Mouse (Mus musculus) brain, adult 2 months (tissue): ENCODE measurements at regions not wholly inside any gene's neighbourhood (a gene's known extent, or its start where the extent isn't known, plus 50 kb on each side); places are given as distances from the start of the nearest gene placed in this dataset.
A peak's percentile ranks its signal among the peaks of the same experiment; 100 is the strongest.

Experiments
- DNase-seq: peaks from one replicate; pipeline ENCODE4 v3.0.0; 2011; ENCODE audit warnings: low read depth, low spot score

DNA sequence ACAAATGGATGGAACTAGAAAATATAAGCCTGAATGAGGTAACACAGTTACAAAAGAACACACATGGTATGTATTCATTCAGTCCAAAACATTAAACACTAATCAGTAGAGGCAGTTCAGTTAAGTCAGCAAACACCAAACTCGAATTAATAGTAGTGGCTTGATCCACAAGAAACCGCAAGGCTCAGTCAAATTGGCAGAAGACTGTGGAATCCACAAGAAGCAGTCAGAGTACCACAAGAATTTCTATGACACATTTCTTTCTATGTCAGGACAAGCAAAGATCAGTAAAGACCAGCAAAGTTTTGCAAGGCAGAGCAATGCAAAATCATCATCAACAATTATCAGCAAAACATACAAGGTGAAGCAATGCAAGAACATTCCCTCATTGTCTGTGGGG is 1373.9 kb upstream of the Zeb2 start:
- no peak for DNase-seq

DNA sequence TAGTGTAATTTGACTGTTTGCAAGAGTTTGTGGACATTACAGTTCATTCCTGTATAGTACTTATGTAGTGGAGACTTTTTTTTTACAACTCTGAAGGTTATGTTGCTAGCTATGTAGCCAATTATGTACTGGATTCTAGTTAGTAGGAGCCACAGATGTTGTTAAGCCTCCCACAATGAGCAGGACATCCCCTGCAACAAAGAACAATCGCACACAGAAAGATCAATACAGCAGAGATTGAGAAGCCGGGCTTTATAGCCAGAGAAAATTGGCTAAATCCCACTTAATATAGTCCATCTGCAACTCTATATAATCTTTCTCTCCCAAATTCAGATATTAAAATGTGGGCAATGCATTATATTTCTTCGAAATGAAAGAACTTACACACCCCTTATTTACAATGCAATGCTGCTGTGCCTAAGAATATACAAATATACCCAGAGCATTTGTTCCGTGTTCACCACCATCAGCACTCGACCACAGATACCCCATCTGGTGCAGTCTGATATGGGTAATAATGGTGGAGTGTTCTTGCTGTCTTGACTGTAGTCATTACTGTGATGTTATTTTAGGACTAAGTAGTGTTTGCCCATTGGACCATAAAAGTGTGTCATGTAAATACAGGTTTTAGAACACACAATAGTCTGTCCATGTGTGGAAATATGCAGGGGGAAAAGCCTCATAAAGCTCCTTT is 1351.9 kb upstream of the Zeb2 start:
- DNase-seq, result peak; percentile 4

DNA sequence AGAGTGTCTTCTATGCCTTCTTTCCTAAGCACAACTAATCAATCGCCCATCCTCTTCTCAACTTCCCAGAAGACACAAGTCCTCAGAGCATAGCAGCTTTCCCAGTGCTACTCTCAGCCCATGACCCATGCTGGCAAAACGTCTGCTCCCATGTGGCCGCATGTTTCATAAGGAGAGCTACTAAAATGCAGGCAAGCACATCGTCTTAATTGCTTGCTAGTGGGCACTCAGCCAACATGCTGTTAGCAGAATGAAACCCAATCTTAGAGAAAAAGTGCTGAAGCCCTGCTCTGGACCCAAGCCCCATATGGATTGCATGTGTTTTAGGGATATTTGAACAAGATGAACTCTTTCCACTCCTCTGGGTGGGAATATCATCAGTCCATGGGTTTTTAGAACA is 1348.2 kb upstream of the Zeb2 start:
- DNase-seq, result no peak

DNA sequence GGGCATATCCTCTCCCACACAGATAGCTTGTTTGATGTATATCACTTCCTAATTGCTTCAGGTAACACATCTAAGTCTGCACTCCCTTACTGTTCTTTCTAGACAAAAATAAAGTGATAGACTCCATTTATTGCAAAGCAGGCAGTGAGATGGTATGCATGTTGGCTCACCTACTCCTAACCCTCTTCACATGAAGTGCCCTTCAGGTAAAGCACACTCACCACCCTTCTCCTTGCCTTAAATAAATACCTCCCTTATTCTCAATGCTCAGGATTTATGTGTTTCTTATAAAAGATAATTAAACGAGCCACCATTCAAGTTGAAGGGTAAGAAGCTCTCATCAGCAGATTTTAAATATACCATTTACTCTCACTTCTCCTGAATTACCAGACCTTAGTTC is 1347.7 kb upstream of the Zeb2 start:
- DNase-seq, result no peak

DNA sequence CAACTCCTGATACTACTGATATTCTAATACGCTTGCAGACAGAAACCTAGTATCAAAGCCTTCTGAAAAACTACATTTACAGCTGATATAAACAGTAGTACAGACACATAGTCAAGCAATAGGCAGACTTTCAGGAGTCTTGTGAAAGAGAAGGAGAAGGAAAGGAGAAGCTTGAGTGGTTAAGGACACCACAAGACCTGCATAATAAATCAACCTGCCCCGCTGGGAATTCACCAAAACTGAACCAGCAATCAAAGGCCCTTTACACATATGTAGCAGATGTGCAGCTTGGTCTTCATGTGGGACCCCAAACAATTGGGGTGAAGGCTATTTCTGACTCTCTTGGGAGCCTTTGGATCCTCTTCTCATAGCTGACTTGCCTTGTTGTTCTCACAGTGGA is 1345.5 kb upstream of the Zeb2 start:
- no peak for DNase-seq

DNA sequence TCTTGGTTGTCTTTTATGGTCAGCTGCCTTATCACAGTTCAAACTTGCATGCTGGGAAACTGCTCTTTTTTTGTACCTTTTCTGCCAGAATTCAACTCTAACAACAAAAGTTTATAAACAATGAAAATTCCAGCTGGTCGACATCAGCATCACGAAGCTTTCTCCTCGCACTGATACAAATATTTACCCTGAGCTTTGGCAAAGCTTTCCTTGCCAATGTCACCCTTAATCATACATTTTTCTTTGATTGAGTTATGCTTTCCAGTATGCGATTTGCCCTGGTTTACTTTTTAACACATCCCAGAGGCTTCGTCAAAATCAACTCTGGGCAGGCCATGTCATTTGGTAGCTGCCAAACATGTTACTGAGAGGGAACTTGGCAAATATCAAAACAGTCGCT is 1333.5 kb upstream of the Zeb2 start:
- no peak for DNase-seq

DNA sequence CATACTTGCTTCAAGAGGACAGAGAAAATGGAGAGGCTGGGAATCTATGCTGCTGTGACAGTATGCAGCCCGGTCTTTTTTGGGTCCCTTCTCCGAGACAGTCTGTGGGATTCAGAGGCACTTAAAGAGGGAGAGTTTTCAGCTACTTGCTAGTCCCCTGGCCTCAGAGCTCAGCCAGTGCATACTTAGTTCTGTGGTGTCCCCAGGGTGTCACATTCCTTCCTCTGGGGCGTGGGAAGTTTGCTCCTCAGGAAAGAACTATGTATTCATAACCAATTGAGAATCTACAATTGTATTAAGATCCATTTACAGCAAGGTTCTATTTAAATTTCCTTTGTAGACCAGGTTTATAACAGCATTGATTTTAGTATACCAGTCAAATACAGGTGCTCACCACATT is 1328.1 kb upstream of the Zeb2 start:
- no peak for DNase-seq

DNA sequence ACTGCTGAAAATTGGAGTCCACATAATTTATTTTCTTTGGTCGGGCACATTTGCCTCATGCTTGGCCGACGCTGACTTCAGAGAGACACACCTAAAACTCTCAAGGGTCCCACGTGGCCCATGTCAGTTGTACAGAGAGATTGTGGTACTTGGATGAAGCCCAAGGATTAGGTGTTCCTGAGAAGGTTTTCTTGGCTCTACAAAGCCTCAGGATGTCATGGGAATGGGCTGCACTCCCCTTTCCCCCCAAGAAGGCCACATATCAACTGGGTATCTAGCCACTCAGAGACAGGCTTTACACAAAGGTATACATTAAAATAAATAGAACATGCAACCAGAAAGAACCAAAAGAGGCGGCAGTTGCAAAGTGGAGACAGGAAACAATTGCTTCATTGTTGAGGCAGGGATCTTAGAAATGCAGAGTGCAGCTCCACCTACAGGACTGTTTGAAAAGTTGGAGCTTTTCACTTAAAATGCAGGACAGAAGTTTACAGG is 1326.5 kb upstream of the Zeb2 start:
- DNase-seq, result peak; percentile 78

DNA sequence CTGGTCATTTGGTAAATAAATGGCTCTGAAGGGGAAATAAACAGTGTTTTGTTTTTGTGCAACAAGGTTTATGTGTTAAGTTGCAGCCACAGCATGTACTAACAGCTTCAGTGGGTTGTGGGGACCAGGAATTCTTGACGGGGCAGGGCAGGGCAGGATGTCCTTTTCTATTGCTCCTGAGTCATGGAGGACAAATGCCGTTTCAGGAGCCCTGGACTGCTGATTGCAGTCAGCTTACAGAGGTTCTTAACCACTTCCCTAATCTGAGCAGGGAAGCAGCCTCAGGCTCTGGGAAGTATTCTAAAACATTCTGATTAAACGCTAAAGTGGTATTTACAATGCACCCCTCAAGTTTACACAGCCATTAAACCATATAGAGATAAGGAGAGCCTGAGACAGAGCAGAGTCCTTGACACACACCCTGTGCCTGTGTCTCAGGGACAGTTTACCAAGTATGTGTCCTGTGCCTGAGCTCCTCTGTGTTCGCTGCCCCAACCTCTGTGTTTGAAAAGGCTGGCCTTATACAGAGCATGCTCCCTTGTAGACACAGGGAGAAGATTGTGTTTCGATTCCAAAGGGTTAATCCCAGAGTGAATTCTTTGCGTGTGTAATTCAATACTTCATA is 1326.0 kb upstream of the Zeb2 start:
- DNase-seq, result no peak

DNA sequence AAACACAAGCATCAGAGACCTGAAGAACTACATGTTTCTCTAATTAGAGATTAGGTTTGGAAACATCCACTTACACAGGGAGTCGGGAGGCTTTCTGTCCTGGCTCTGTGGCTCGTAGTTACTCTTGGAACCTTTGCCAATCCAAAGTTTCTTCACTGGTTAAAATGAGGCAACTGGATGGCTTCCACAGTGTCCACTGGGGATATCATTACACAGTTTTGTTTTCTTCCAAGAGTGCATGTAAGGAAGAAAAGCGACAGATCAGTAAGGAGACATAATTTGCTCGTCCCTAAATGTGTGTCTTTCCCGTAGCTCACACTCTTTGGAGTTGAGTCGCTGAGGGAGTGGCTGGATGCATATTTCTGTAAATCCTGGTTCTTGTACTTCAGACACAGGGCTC is 1325.4 kb upstream of the Zeb2 start:
- no peak for DNase-seq

DNA sequence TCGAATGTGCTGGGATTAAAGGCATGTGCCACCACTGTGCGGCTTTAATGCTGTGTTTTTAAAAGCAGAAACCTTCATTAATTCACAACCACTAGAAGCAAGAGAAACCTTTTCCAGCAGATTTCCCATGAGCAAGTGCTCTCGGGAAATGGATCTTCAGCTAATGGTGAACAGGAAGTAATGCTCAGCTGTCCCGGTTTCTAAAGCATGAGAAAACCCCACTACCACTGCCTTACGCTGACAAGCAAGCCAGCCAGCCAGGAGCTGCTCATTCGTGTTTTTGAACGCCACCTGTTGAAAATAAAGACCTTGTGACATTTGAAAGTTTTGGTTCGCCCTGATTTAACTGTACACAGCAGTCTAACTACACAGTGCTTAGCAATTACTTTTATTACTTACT is 1324.7 kb upstream of the Zeb2 start:
- DNase-seq, result no peak

DNA sequence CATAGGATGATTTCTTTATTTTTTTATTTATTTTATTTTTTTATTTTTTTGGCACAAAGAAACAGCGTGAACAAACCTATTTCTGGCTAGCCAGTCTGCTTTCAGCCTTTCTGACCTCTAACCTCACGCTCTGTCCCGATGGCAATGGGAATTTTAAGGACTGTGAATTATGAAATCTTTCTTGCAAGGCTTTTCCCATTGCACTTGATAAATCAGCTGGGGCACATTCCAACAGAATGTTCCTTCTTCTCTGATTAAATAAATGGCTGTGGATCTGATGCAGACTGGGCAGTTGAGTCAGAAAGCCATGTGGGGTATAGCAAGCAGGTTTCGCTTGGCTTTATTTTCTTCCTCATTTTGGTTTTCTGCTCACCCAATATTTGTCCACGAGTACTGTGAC is 1324.2 kb upstream of the Zeb2 start:
- DNase-seq, result no peak

DNA sequence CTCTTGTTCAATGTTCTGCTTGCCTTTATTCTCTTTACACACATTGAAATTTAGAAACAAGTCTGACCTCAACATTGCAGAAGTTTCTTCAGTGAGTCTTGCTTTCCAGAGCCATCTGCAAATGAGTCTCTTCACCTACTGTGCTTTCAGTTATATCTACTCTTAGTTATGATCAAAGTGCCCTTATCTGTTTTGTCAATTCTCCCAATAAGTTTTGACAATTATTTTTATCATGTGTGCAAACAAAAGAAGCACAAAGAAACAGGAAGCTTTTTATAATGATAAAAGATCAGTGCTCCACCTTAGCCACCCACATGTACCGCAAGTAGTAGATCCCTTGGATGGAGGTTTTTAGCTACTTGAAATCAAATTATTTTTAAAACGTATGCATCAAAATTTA is 1322.8 kb upstream of the Zeb2 start:
- no peak for DNase-seq

DNA sequence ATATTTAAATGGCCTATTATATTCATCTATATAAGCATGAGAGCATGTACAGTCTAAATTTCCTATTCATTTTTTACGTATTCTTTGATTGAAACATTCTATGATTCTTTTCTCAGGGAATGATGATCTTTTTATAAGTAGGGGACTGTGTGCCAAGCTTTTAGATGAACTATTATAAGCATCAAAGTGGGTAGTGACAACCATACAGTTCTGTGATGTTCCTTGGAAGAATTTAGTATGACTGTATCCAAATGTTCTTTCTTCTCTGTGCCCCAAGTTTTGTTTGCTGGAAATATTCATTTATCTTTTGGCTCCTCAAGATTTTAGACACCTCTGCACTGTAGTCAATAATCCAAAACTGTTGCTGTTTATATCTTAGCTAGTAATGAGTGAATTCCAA is 1301.1 kb upstream of the Zeb2 start:
- peak; percentile 50 for DNase-seq

DNA sequence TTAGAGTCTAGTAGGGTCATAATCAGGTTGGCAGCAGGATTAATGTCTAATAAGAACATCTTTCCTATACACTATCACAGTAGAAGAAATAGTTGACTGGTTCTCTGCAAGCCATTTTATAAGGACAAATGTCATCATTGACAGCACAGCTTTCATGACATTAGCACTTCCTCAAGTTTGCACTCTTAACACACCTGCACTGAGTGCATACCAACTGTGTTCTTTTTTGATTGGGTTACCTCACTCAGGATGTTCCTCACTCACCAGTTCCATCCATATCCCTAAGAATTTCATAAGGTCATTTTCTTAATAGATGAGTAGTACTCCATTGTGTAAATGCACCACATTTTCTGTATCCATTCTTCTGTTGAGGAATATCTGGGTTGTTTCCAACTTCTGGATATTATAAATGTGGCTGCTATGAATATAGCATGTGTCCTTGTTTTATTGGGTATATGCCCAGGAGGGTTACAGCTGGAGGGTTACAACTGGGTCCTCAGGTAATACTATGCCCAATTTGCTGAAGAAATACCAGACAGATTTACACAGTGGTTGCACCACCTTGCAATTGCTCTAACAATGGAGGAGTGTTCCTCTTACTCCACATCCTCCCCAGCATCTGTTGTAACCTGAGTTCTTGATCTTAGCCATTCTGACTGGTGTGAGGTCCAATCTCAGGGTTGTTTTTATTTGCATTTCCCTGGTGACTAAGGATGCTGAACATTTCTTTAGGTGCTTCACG is 1285.3 kb upstream of the Zeb2 start:
- no peak for DNase-seq

DNA sequence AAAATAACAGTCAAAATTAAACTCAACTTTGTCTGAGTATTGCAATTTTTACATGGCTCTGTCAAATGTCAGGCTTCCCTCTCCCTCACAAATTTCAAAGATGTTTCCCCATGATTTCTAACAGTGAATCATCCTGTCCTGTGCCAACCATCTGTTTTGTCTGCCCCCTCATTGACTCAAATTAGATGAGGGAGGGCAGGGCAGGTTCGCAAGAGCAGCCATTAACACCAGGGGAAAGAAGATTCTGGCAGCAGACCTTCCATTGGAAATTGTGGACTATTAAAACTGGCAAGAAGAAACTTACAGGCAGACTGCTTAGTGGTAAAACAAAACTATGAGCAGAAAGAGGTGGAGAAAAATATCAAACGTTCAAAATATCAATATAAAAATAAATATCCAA is 1277.0 kb upstream of the Zeb2 start:
- DNase-seq, result peak; percentile 77

DNA sequence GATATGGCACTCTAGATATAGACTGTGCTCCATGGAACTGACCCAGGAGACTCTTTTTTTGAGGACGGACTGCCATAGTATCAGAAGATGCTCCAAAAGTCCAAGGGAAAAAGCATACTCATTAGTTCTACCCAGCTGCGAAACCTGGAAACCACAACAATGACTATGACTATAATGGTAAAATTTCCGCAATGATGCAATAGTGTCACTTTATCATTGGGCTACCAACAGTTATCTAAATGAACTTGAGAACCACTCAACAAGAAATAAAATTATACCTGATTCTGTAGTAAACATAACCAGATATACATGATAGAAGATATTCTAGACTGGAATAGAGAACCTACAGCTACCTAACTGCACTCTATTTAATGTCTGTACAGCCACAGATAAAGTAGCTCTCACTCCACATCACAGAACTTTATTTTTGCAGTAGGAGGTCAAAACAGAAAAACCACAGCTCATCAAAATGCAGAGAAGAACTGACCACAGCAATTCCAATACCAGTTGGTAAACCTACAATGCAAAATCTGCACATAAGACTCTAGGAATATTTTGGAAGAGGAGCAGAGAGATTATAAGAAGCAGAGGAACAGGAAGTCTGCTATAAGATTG is 1255.8 kb upstream of the Zeb2 start:
- DNase-seq, result no peak

DNA sequence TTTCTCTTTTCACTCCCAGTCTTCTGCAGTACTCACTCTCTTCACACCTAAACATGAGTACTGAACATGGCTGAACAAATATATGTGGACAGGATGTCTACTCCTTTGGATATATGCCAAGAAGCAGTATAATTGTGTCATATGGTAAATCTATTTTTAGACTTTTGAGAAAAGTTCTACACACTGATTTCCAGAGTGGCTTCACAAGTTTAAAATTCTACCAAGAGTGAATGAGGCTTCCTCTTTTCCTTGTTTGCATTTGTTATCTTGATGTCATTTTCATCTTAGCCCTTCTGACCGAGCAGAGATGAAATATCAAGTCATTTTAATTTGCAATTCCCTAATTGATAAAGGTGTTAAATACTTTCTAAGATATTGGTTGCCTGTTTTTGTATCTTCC is 1254.6 kb upstream of the Zeb2 start:
- no peak for DNase-seq

DNA sequence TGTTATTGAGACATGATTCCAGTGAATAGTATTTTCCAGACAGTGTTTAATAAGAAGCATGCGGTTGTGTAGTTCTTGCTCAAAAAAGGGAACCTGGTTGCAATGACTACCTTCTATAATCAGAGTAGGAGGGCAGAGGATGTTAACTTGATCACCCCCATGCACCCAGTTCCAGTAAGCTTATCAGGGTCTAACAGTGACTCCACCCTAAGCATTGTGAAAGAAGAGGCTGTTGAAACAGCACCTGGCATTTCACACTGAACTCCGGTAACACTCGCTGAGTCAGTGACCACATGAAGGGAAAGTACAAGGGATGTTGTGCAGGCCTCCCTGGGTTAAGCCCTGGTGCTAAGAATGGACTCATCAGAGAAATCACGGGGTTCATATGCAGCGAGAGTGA is 1253.8 kb upstream of the Zeb2 start:
- DNase-seq, result no peak

DNA sequence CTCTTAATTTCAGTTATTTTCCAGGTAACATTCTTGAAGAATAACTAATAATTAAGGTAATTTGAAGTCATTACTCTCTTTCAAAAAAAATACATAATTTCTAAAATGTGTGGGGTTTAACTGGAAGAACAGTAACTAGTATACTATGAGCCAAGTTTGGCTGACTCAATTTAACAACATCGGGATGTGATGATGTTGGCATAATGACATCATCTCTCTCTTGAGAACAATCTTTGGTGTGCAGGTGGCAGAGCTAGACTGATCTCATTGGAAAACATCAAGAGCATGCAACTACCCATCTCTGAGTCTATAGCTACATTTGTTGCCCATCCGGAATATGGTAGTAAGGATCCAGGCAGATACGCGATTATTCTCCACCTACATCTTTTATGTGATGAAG is 1251.7 kb upstream of the Zeb2 start:
- DNase-seq, result no peak

DNA sequence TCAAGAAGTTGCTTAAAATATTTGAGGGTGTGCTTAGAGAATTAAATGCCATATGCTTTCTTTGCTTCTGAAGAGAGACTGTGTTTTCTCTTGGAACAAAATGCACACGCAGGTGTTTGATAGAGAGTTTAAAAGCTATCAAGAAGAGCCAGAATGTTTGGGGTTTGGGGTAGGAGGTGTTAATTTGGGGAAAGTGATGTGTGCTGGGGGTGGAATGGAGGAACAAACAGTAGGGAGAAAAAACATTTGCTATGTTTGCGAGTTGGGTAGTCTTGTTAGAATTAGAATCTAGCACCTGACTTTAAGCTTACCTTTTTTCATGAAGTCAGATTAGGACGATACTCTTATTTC is 1248.9 kb upstream of the Zeb2 start:
- DNase-seq, result peak; percentile 80

DNA sequence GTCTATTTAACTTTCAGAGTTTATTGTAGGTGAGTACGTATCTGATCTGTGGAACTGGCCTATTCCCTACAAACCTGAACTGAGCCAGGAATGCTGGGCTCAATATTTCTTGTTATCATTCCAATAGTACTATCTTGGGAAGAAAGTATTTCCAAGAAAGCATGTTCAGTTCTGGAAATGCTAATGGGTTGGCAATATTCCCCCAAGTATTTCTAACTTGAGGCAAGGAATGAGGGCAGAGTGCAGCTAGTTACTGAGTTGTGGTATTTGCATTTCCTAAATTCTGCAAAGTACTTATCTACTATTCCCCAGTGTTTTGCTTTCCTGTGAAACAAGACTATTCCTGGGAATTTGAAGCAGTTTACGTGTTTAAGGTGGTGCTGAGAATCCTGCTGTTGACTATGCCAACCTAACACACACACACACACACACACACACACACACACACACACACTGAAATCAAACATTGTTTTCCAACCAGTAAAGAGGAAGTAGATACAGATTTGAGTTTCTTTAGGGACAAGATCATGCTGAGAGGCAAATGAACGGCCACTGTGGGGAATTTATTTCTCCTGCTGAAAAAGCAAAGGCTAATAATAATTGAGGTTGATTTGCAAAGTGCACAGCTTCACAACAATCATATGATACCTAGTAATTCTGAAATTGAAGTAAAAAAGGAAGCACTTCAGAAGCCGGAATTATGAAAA is 1248.4 kb upstream of the Zeb2 start:
- DNase-seq, result peak; percentile 26
